In the genomic region with DNA sequence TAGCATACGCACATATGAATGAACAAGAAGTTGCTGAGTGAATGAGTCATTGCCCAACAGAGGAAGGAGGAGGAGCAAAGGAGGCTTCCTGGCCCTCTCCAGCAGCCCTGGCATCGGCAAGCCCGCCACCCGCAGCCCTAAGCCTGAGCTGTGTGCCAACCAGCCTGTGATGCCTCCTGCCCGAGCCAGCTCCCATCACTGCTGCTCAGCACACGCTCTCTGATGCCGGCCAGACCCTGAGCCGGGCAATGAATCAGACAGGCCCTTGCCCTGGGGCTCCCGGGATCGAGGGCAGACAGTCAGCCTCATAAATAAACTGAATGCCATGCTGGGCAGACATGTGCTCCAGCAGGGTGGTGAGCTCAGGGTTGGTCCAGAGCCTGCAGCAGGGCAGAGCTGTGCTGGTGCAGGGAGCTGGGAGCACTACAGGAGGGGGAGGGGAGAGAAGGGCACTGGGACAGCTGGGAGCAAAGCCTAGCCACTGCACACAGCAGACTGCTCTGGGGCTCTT, we compare ENCODE assay signal across 7 mouse cellular contexts. TPM values are rescaled to one million over a fixed set of nuclear protein-coding genes. Genes with fewer than 3 reads are reported as not detected.
DNase-seq lines count a peak whose midpoint lies in the region; ATAC-seq and TF ChIP-seq lines count a peak whose summit lies in the region.

No protein-coding gene starts in this region.

- H3K4me3 ChIP-seq in forebrain, embryonic 12.5 days (replicated peaks), result no peak overlapping the region
- H3K4me3 ChIP-seq in layer of hippocampus, adult 2 months, result no peak overlapping the region
- H3K4me3 ChIP-seq in stomach, postnatal 0 days (ENCODE audit: low read depth, low read length), result no peak overlapping the region

- no peaks in the 10 kb centered on the region for H3K36me3 ChIP-seq in forebrain, embryonic 12.5 days (replicated peaks)
- H3K36me3 ChIP-seq in stomach, postnatal 0 days (ENCODE audit: control insufficient read depth, insufficient read depth, low read length), result no peaks in the 10 kb centered on the region

- no peak overlapping the region for H3K27ac ChIP-seq in forebrain, embryonic 12.5 days
- peak overlapping the region; percentile 21; the same call in 1 of the 2 replicates for H3K27ac ChIP-seq in layer of hippocampus, adult 2 months
- no peak overlapping the region for H3K27ac ChIP-seq in stomach, postnatal 0 days (replicated peaks)

- peak; percentile 70 for ATAC-seq in forebrain, embryonic 12.5 days (ENCODE audit: low FRiP score)
- ATAC-seq in stomach, postnatal 0 days (ENCODE audit: low FRiP score, low TSS enrichment), result peak; percentile 76

- peaks cover 29% of the 10 kb centered on the region for H3K4me1 ChIP-seq in forebrain, embryonic 12.5 days
- no peaks in the 10 kb centered on the region for H3K4me1 ChIP-seq in stomach, postnatal 0 days (replicated peaks; ENCODE audit: control insufficient read depth, insufficient read depth)

- no peak overlapping the region for H3K9ac ChIP-seq in forebrain, embryonic 12.5 days
- H3K9ac ChIP-seq in stomach, postnatal 0 days (ENCODE audit: low read length), result no peak overlapping the region

- H3K27me3 ChIP-seq in forebrain, embryonic 12.5 days, result no peaks in the 10 kb centered on the region
- no peaks in the 10 kb centered on the region for H3K27me3 ChIP-seq in stomach, postnatal 0 days (ENCODE audit: control insufficient read depth, insufficient read depth, low read length)

- WGBS in forebrain, embryonic 12.5 days, result 73% methylated on average over 10 of the region's 10 CpGs
- WGBS in stomach, postnatal 0 days, result 46% methylated on average over 10 of the region's 10 CpGs

- no peak overlapping the region for H3K4me2 ChIP-seq in forebrain, embryonic 12.5 days
- H3K4me2 ChIP-seq in stomach, postnatal 0 days (replicated peaks; ENCODE audit: low read depth), result no peak overlapping the region

- DNase-seq in MN1 (ENCODE audit: low spot score), result peak; percentile 81
- peak; percentile 93 for DNase-seq in adrenal gland, adult 8-10 months
- DNase-seq in layer of hippocampus, adult 2 months (ENCODE audit: low spot score in 2 of 2), result peak; percentile 75 to 85
- peak; percentile 19 to 55 for DNase-seq in lung, postnatal 4 days
- DNase-seq in stomach, postnatal 0 days (ENCODE audit: low spot score), result peak; percentile 40
- DNase-seq in thymus, postnatal 14 days, result no peak

- H3K9me3 ChIP-seq in forebrain, embryonic 12.5 days, result no peaks in the 10 kb centered on the region
- no peaks in the 10 kb centered on the region for H3K9me3 ChIP-seq in stomach, postnatal 0 days (ENCODE audit: control insufficient read depth, low read length)

- no peak for TF ChIP-seq EP300 in stomach, postnatal 0 days (optimal IDR thresholded peaks at IDR 0.05)

- no peak for TF ChIP-seq CTCF in layer of hippocampus, adult 2 months (conservative IDR thresholded peaks at IDR 0.05)
- TF ChIP-seq CTCF in stomach, postnatal 0 days (IDR thresholded peaks at IDR 0.05; ENCODE audit: low read depth), result no peak

RNA-seq across cellular contexts. Expression of gene Edn2, which starts 27.7 kb away (rescaled TPM):
- total RNA-seq in adrenal gland, adult 8-10 months (2022), result not detected
- 0.22 TPM in 1 of 2 replicates, not detected in the other for polyA plus RNA-seq in forebrain, embryonic 12.5 days (2016; fragmentation: Nextera tagmentation; extraction: Ambion mirVana)
- total RNA-seq in layer of hippocampus, adult 2 months (2021), result not detected
- 1.9 and 2.2 TPM in 2 replicates for polyA plus RNA-seq in stomach, postnatal 0 days (2015; fragmentation: Nextera tagmentation; extraction: Ambion mirVana)
